Mouse (Mus musculus) hindbrain, embryonic 14.5 days (tissue): Measurements from ENCODE around the gene Uqcc2. TPM values are rescaled to one million over a fixed set of nuclear protein-coding genes. Genes with fewer than 3 reads are reported as not detected.

Experiments
- ATAC-seq: fragments of 200-750 bp; cut with Nextera tagmentation; 2 replicates; pipeline ENCODE4 v1.8.0; 2017; ENCODE audit warnings: moderate number of reproducible peaks, mild to moderate bottlenecking, moderate TSS enrichment, moderate library complexity; ENCODE audit not compliant: low FRiP score
- DNase-seq: peaks from one replicate; pipeline ENCODE4 v3.0.0-alpha.2; 2015; ENCODE audit warnings: low spot score
- H3K27ac ChIP-seq: fragments of 300-500 bp; sonication (generic); 2 replicates; pipeline ENCODE4 v1.5.1; 2014; ENCODE audit warnings: mild to moderate bottlenecking, moderate library complexity
- H3K27me3 ChIP-seq: fragments of 300-500 bp; sonication (generic); 2 replicates; pipeline ENCODE4 v1.6.1; 2014; ENCODE audit warnings: mild to moderate bottlenecking, low read length, mixed read lengths; ENCODE audit not compliant: control insufficient read depth, insufficient read depth
- H3K36me3 ChIP-seq: fragments of 300-500 bp; sonication (generic); replicated peaks from 2 replicates; pipeline ENCODE4 v1.6.1; 2014; ENCODE audit not compliant: control insufficient read depth, insufficient read depth
- H3K4me1 ChIP-seq: fragments of 300-500 bp; sonication (generic); replicated peaks from 2 replicates; pipeline ENCODE4 v1.6.1; 2014; ENCODE audit warnings: antibody characterized with exemption, low read length, mixed read lengths; ENCODE audit not compliant: control insufficient read depth, insufficient read depth
- H3K4me2 ChIP-seq: fragments of 300-500 bp; sonication (generic); replicated peaks from 2 replicates; pipeline ENCODE4 v1.6.1; 2014; ENCODE audit warnings: mild to moderate bottlenecking, moderate library complexity
- H3K4me3 ChIP-seq: fragments of 300-500 bp; sonication (generic); replicated peaks from 2 replicates; pipeline ENCODE4 v1.5.1; 2014; ENCODE audit warnings: mild to moderate bottlenecking, low read length
- H3K9ac ChIP-seq: fragments of 300-500 bp; sonication (generic); 2 replicates; pipeline ENCODE4 v1.6.1; 2014
- H3K9me3 ChIP-seq: fragments of 300-500 bp; sonication (generic); 2 replicates; pipeline ENCODE4 v1.6.1; 2016; ENCODE audit warnings: low read length; ENCODE audit not compliant: control insufficient read depth
- WGBS: fragments of 180-500 bp; shearing (Covaris S2); extraction: QIAGEN DNeasy Blood & Tissue Kit; methylation state at CpG from one replicate; pipeline ENCODE4 v1.1.7; 2014; 5-methylcytosine and 5-hydroxymethylcytosine counted together
- polyA plus RNA-seq: library from polyadenylated mRNA; unstranded; fragments of >200 nt; fragmentation: Nextera tagmentation; extraction: Ambion mirVana; gene quantifications from 2 replicates; pipeline ENCODE4 v1.2.1, GENCODE M21; 2014

Gene Uqcc2
- polyA plus RNA-seq, 1 experiment from 2014 or later = 406 TPM

GRCm38 (mm10) chr17:27131240-27131665, 2.5 kb downstream of the Uqcc2 start:
- no peak overlapping the region for H3K4me2 ChIP-seq
- H3K27ac ChIP-seq = no peak overlapping the region
- H3K9me3 ChIP-seq = no peaks in the 10 kb centered on the region
- H3K4me3 ChIP-seq = no peak overlapping the region
- WGBS = 83% methylated on average over 10 of the region's 10 CpGs
- H3K9ac ChIP-seq = 0 out of 2 replicates have a peak overlapping the region, but pooled peaks have one; percentile 2
- no peak for ATAC-seq
- no peak for DNase-seq
- 0 out of 2 replicates have a peak, but pooled peaks cover 3% of the 10 kb centered on the region for H3K27me3 ChIP-seq
- no peaks in the 10 kb centered on the region for H3K36me3 ChIP-seq
- peaks cover 50% of the 10 kb centered on the region for H3K4me1 ChIP-seq

- Histone ChIP-seq H3K4me2 (peak overlapping the region; percentile 5; the same call in 1 of the 2 replicates), H3K4me3 (no peak overlapping the region), H3K9me3 (no peaks in the 10 kb centered on the region), H3K27ac (peak overlapping the region; percentile 17; the same call in 1 of the 2 replicates), H3K36me3 (no peaks in the 10 kb centered on the region), H3K9ac (peak overlapping the region; percentile 12; the same call in 1 of the 2 replicates), H3K27me3 (0 out of 2 replicates have a peak, but pooled peaks cover 3% of the 10 kb centered on the region), H3K4me1 (peaks cover 50% of the 10 kb centered on the region)
- 60% methylated on average over 9 of the region's 9 CpGs for WGBS
- no peak for DNase-seq
- ATAC-seq = no peak
Observed at GRCm38 (mm10) chr17:27130246-27130645, 3.5 kb downstream of the Uqcc2 start.

DNA sequence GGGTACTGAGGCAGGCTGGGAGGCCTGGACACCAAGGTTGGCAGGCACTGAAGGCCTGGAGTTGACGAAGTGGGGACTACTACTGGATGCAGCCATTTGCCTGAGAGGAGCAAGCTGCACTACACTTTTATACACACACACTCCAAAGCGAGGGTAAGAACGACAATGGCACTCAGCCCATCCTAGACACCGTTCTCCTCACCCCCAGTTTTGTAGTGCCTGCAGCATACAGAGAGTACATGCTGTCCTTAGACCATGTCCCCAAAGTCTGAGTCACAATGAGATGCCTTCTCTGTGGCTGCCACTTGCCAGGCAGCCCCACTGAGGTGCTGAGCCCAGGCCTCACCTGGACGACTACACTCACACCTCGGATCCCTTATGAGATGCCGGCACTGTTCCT, 3.9 kb downstream of the Uqcc2 start:
- no peak overlapping the region for H3K9ac ChIP-seq

DNA sequence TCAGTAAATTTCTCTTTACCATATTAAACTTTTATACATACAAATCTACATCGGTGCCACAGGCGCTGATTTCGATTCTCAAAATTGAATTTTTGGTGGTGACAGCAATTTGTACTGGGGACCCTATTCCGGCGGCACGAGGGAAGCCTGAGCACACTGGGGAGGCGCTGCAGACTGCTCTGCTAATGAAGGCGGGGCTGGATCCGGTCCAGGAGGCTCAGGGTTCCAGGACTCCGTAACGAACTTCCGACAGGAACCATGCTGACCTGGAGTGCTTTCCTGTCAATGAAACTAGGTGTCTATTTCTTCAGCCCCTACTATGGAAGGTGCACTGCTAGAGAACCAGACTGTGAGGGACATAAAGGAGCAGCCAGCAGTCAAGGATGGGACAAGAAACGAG, 4.4 kb downstream of the Uqcc2 start:
- no peak overlapping the region for H3K4me3 ChIP-seq
- no peaks in the 10 kb centered on the region for H3K9me3 ChIP-seq
- 68% methylated on average over 13 of the region's 13 CpGs for WGBS
- H3K4me1 ChIP-seq = peaks cover 50% of the 10 kb centered on the region
- DNase-seq = no peak
- H3K36me3 ChIP-seq = peaks cover under 1% of the 10 kb centered on the region; the same call in 1 of the 2 replicates
- H3K27ac ChIP-seq = no peak overlapping the region
- no peak overlapping the region for H3K4me2 ChIP-seq
- H3K9ac ChIP-seq = no peak overlapping the region
- no peak for ATAC-seq
- no peaks in the 10 kb centered on the region for H3K27me3 ChIP-seq

More for the DNA sequence above, 3.9 kb downstream of the Uqcc2 start:
- peak overlapping the region; percentile 5; the same call in 1 of the 2 replicates for H3K4me2 ChIP-seq
- DNase-seq = no peak
- H3K27ac ChIP-seq = peak overlapping the region; percentile 17; the same call in 1 of the 2 replicates
- H3K4me3 ChIP-seq = no peak overlapping the region
- no peak for ATAC-seq
- no peaks in the 10 kb centered on the region for H3K36me3 ChIP-seq
- WGBS = 83% methylated on average over 7 of the region's 7 CpGs
- peaks cover 50% of the 10 kb centered on the region for H3K4me1 ChIP-seq
- 0 out of 2 replicates have a peak, but pooled peaks cover 1% of the 10 kb centered on the region for H3K27me3 ChIP-seq
- no peaks in the 10 kb centered on the region for H3K9me3 ChIP-seq

GRCm38 (mm10) chr17:27128189-27128588, 5.5 kb downstream of the Uqcc2 start:
- no peak overlapping the region for H3K4me2 ChIP-seq
- H3K4me3 ChIP-seq = no peak overlapping the region
- ATAC-seq (no peak), DNase-seq (no peak)
- no peaks in the 10 kb centered on the region for H3K9me3 ChIP-seq
- 93% methylated on average over 5 of the region's 5 CpGs for WGBS
- H3K4me1 ChIP-seq = peaks cover 47% of the 10 kb centered on the region
- H3K36me3 ChIP-seq = peaks cover 12% of the 10 kb centered on the region
- no peak overlapping the region for H3K27ac ChIP-seq
- H3K27me3 ChIP-seq = no peaks in the 10 kb centered on the region
- H3K9ac ChIP-seq = no peak overlapping the region

DNA sequence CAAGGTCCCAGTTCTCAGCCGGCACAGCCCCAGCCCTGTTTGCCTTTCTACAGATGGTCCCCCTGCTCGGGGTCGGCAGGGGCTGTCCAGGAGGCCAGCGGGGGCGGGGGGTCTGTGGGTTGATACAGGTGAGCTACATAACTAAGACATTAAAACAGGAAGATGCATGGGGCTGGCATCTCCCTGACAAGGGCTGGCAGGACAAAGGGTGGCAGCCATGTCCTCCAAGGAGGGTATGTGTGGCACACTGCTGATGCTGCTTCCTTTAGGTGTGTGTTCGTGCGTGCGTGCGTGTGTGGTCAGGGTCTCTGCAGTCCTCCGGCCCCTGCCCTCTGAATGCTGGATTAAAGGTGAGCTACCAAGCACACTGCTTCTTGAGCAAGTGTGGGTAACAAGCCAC, 6.7 kb downstream of the Uqcc2 start:
- H3K27ac ChIP-seq = no peak overlapping the region
- H3K4me3 ChIP-seq = no peak overlapping the region

DNA sequence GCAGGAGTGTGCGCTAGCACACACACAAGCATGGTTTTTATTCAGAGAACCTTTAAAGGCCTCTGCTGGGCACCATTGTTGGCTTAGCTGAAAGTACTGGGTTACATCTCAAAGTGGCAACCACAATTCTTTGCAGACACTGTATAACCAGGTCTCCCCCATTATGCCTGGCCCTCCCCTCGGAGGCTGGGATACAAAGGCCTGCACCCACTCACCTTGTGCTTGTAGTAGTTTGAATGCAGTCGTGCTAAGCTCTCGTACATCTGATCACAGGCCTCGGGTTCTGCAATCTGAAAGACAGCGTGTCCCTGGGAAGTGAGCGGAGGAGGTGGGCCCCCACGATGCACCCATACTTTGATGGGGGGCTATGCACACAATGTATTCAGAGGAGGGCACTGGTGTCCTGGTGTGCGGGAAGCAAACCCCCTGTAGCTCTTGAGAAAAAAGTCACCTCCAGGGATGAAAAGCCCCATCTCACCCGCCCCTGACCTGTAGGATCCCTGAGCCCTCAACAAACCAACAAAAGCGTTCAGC, 8.0 kb downstream of the Uqcc2 start:
- H3K4me2 ChIP-seq = no peak overlapping the region
- no peak overlapping the region for H3K4me3 ChIP-seq
- WGBS = 81% methylated on average over 11 of the region's 11 CpGs
- peaks cover 33% of the 10 kb centered on the region for H3K4me1 ChIP-seq
- DNase-seq = no peak
- no peak overlapping the region; the same call in 1 of the 2 replicates for H3K27ac ChIP-seq
- ATAC-seq = no peak
- H3K27me3 ChIP-seq = no peaks in the 10 kb centered on the region
- no peaks in the 10 kb centered on the region for H3K9me3 ChIP-seq
- H3K36me3 ChIP-seq = peaks cover 26% of the 10 kb centered on the region
- H3K9ac ChIP-seq = no peak overlapping the region

More for the DNA sequence above, 6.7 kb downstream of the Uqcc2 start:
- Histone ChIP-seq H3K4me1 (peaks cover 38% of the 10 kb centered on the region), H3K36me3 (peaks cover 22% of the 10 kb centered on the region), H3K4me2 (no peak overlapping the region), H3K9ac (no peak overlapping the region), H3K27me3 (no peaks in the 10 kb centered on the region), H3K9me3 (no peaks in the 10 kb centered on the region)
- WGBS = 83% methylated on average over 10 of the region's 10 CpGs
- ATAC-seq (no peak), DNase-seq (no peak)

- DNase-seq = no peak
- no peaks in the 10 kb centered on the region for H3K27me3 ChIP-seq
- no peak for ATAC-seq
- 31% methylated on average over 12 of the region's 12 CpGs for WGBS
- H3K9ac ChIP-seq = no peak overlapping the region
- no peaks in the 10 kb centered on the region for H3K9me3 ChIP-seq
- no peak overlapping the region for H3K4me3 ChIP-seq
- no peak overlapping the region for H3K4me2 ChIP-seq
- H3K4me1 ChIP-seq = peaks cover 33% of the 10 kb centered on the region
- H3K27ac ChIP-seq = no peak overlapping the region
- peaks cover 26% of the 10 kb centered on the region for H3K36me3 ChIP-seq
Observed at GRCm38 (mm10) chr17:27125185-27125584, 8.5 kb downstream of the Uqcc2 start.

DNA sequence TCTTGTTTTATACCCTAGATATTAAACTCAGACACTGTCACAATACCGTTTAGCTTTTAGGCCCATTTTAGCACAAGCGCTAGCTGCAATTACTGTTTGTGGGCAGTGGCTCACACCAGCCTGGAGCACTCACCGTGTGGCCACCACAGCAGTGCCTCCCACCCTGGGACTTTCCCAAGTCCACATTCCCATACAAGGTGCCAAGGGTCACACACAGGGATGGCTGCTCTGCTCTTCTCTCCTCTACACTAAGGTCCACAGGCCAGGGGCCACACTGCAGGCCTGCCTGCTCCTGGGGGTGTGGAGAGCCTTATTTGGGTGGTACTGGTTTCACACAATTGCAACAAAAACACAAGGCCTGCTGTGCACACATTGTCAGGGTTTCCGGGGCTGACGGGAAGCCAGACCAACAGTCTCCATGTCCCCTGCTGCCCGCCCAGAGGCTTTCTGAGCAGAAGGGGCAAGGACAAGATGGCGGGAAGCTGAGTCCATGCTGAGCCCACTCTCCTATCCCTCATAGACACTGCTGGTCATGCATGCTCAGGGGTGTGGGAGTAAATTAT, 9.8 kb downstream of the Uqcc2 start:
- no peak overlapping the region for H3K4me3 ChIP-seq
- DNase-seq = no peak
- WGBS = 83% methylated on average over 7 of the region's 7 CpGs
- no peak overlapping the region for H3K9ac ChIP-seq
- 0 out of 2 replicates have a peak, but pooled peaks cover 4% of the 10 kb centered on the region for H3K27me3 ChIP-seq
- no peak for ATAC-seq
- peaks cover 26% of the 10 kb centered on the region for H3K4me1 ChIP-seq
- H3K4me2 ChIP-seq = no peak overlapping the region
- no peak overlapping the region for H3K27ac ChIP-seq
- H3K36me3 ChIP-seq = peaks cover 26% of the 10 kb centered on the region
- H3K9me3 ChIP-seq = no peaks in the 10 kb centered on the region
